Mouse (Mus musculus) thymus, postnatal 0 days (tissue): Measurements from ENCODE around the gene Tnr. TPM values are rescaled to one million over a fixed set of nuclear protein-coding genes. Genes with fewer than 3 reads are reported as not detected.

Source experiments
- DNase-seq: peaks from one replicate; pipeline ENCODE4 v3.0.0-alpha.2; 2015; ENCODE audit warnings: low spot score
- polyA plus RNA-seq: library from polyadenylated mRNA; unstranded; fragments of >200 nt; fragmentation: Nextera tagmentation; extraction: Ambion mirVana; gene quantifications from 2 replicates; pipeline ENCODE4 v1.2.1, GENCODE M21; 2015

Tnr gene
- polyA plus RNA-seq, 1 experiment from 2014 or later = 0.16 TPM

DNA sequence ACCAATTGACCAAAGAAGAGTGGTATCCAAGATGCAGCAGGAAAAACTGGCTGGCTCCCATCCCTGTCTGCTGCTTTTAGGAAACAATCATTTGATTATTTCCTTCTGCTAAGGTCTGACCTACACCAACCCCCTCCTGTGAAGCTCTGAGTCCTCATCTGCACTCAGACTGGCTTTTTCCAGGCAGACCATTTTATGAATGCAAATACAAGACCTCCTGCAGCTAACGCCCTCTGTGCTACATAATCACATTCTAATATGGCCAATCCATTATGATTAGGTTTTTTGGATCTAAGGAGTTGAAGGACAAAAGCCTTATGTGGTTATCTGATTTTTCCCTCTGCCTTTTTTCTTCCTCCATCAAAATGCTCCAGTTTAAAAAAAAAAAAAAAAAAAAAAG, 342.1 kb downstream of the Tnr start:
- DNase-seq = no peak

DNA sequence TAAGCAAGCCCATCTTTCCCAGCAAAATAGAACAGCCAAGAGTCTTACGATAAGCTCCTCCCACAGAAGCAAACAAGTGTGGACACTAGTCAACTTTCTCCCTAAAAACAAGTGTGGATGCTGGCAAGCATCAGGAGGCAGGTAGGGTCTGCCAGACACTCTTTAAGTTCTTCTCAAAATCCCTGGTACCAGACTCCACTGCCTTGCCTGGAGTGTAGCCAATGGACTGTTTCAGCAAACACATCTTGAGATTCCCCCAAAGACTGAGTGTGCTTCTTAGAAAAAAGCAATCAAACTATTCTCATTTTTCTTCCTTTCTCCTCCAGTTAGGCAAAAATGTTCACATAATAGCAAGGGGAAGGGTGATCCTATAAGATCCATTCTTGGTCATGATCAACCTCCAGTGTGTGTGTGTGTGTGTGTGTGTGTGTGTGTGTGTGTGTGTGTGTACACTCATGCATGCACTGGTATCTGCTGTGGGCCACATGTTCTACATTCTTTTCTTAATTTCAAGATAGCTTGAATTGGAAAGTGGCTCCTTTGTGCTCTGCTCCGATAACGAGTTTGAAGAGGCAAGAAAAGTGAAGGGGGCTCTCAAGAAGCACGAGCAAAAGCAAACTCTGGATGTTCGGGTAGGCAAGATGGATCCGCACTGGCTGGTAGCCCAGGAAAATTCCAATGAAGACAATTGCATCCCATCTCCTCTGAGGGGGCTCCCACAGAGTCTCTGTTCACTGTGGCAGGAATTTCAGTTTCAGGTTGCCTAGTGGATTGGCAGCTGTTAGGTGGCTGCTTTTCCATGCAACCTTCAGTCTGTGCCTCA, 346.3 kb downstream of the Tnr start:
- no peak for DNase-seq

GRCm38 (mm10) chr1:159872866-159873265, 349.3 kb downstream of the Tnr start:
- DNase-seq = no peak

- DNase-seq = no peak
Observed at GRCm38 (mm10) chr1:159878681-159879080, 355.1 kb downstream of the Tnr start.

- DNase-seq = no peak
Observed at GRCm38 (mm10) chr1:159879866-159880265, 356.3 kb downstream of the Tnr start.

DNA sequence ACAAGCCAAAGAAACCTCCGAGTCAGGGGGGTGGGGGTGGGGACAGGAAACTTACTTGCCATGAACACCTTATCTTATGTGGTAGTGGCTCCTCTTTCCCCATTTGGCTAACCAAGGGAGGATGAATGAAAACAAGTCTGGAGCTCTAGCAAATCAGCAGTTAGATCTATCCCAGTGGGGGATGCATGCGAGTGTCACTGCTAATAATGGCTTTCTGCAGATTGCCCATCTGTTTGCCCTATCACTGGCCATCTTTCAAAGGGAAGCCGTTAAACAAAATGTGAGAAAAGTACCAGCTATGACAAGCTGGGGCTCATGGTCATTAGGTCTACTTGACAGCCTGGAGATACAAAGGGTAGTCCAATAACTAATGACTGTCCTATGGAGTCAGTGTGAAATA, 361.9 kb downstream of the Tnr start:
- no peak for DNase-seq

GRCm38 (mm10) chr1:159888611-159889010, 365.0 kb downstream of the Tnr start:
- DNase-seq = no peak

DNA sequence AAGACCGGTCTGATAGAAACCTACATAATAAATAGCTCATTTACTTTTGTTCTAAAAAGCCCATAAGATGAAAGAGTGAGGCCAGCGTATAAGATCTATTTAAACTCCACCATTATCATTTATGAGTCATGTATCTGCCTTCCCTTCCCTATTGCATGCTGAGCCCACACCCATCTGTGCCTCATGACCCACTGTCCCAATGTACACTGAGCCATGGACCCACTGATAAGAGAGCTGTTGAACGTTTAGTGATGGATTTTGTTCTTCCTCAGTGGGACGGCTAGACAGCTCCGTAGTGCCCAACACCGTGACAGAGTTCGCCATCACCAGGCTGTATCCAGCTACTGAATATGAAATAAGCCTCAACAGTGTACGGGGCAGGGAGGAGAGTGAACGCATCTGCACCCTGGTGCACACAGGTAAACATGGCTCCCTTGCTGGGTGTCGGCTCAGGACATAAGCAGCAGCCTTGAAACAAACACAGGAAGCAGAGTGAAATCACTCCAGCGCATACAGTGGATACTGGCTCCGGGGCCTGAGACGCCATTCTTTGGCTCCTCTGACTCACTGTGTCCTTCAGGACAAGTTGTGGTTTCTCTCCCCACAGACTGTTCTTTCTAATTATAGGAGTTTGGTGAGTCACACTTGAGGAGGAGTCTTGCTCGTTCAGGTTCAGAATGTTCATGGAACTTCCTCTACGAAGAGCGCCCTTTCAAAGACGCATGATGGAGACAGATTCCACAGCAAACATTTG, 365.6 kb downstream of the Tnr start:
- DNase-seq = no peak

GRCm38 (mm10) chr1:159890524-159890923, 367.0 kb downstream of the Tnr start:
- DNase-seq = no peak

DNA sequence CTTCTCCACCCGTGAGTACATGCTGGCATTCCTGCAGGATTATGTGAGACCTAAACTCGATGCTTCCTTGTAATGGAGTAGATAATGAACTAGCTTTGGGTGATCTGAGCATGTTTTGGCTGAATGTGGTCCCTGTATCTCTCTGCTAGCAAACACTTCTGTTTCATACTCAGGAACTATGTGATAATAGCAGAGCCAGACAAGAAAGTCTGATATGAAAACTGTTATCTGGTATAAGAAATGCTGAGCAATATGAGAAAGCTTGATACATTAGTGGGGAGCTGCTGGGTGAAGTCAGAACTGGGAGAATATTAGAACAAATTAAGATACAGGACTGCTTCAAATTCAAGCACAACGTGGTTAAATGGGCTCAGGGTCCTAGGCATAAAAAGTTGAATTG, 371.5 kb downstream of the Tnr start:
- no peak for DNase-seq

DNA sequence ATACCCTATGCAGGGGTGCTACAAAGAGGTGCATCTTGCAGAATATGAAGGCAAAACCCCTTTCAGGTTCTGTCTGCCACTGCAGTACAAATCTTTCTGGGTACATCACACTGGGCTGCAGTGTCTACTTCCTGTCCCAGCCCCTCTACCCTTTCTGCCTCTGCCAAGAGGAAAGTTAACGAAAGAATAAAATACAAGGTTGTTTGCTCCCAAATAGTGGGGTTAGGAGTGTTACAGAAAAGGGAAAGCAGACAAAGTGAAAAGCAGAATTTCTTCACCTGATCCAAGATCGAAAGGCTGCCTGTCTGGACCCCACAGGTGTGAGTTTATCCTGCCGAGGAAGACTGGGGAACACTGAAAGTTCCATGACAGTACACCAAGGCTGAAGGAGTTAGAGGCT, 376.4 kb downstream of the Tnr start:
- DNase-seq = no peak

DNA sequence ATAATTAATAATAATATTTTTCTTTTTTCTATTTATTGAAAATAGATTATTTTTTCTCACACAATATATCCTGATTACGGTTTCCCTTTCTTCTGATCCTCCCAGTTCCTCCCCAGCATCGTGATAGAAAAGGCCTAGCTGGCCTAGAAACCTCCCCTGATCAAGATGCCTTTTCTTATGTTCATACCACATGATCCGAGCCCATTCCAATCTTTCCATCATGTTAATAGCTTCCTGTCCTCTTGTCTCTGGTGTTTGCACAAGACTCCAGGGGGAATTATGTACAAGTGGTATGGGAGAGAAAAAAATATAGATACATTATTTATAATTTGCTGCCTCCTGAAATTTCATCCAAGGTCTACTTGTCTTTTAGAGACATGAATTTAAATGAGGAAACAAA, 377.1 kb downstream of the Tnr start:
- DNase-seq = no peak

DNA sequence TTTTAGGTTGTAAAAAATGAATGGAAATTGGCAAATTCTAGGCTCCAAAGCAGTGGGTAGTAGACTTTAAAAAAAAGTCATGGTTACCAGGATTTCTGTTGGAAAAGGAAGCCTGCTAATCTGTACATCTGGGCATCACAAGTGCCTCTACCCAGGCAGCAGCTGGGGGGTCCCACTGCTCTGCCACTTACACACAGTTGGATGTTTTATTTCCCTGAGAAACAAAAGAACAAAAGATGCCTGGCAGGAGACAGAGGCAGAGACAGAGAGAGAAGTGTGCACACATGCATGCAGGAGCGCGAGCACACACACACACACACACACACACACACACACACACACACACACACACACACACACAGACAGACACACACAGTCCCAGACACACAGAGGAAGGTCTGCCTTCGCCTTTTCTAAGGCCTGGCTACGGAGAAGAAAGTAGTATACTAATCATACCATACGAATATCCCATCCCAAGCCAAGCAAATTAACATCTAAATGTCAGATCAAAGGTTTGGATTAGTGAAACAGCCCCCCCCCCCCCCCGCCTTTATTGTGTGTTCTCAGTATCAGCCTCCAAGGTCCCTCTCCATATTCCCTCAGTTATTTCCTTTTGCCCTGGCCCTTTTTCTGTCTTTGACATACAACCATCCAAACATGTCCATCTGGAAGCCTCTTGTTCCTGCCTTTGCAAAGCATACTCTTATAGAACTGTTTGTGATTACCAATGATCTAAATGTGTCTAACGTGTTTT, 378.0 kb downstream of the Tnr start:
- DNase-seq = no peak

DNA sequence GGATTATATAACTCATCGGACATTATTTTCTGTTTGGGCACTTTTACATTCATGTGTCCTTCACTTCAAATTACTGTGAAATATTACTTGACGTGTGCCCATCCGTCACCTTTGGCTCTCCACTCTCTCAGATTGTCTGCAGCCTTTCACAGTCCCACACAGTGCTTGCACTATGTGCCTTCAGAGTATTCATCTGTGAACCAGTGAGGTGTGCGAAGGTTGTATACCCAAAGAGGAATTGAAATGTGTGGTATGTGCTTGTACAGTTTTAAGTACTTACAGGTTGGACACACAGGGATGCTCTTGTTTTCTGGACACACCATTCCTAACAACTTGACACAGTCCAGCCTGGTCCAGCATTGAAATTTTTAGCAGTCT, 378.5 kb downstream of the Tnr start:
- no peak for DNase-seq

DNA sequence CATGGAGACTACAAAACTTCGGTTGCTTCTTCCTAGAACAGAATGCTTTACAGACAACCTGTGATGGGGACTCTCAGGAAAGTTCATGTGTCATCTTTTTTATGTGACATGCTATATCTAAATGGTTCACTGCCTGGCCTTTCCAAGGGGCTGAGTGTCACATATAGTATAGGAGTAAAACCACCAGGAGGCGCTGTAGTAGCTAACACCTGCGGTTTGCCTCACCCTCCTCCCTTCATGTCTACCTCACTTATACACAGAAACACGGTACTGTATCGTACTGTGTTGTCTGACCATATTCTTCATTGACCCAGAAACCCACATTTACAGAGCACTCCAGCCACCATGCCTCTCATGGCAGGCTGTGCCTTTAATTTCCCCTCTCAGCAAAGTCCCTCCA, 387.4 kb downstream of the Tnr start:
- peak; percentile 86 for DNase-seq

- DNase-seq = no peak
Observed at GRCm38 (mm10) chr1:159914726-159915125, 391.2 kb downstream of the Tnr start.

- no peak for DNase-seq
Observed at GRCm38 (mm10) chr1:159920571-159920970, 397.0 kb downstream of the Tnr start.

GRCm38 (mm10) chr1:159923010-159923409, 399.4 kb downstream of the Tnr start:
- no peak for DNase-seq

DNA sequence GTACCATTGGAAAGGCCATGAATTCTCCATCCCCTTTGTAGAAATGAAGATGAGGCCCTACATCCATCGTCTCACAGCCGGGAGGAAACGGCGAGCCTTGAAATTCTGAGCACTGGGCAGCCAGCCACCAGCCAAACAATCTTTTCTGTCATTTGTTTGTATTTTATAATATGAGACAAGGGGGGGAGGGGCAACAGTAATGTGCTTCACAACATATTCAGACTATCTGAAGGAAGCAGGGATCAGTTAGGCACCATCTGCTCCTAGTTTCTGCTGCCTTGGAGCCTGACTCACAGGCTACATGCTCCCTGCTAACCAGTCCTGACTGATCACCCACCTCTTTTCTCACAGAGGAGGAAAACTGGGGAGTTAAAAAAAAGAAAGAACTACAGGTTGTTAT, 400.5 kb downstream of the Tnr start:
- no peak for DNase-seq

DNA sequence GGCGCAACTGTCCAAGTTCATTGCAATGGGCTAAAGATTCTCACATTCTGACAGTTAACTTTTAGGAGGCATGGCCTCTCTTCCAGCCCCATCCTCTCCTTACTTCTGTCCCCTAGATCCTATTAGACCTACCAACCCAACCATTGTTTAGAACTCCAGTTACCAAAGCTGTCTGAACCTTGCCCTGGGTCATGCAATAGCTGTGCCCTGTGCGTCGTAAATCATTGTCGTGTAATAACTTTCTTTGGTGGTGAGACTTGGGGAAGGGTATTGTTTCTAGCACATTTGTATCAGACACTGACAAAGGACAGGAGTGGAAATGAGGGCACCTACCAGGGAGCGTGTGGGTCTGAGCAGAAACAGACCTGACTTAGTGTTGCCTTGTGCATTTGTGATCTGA, 401.1 kb downstream of the Tnr start:
- no peak for DNase-seq

GRCm38 (mm10) chr1:159928681-159929335, 405.2 kb downstream of the Tnr start:
- peak; percentile 19 for DNase-seq

- no peak for DNase-seq
Observed at GRCm38 (mm10) chr1:159932092-159932491, 408.5 kb downstream of the Tnr start.
